In genomic region chr10:14978093-14978755, GRCm38 (mm10) we compare ENCODE assay signal across 12 mouse cellular contexts.
DNase-seq lines count a peak whose midpoint lies in the region; ATAC-seq and TF ChIP-seq lines count a peak whose summit lies in the region.
"Had no signal": no experiment of that assay in that cellular context is flagged by ENCODE, and none has a peak within 500 bp of the region (broad histone marks: within the 10 kb centered on the region; RNA-seq: fewer than 3 reads in every experiment).

No protein-coding gene starts in this region.

- no peaks in the 10 kb centered on the region for H3K36me3 ChIP-seq in forebrain, embryonic 14.5 days (ENCODE audit: control insufficient read depth, insufficient read depth, low read length)
- no peaks in the 10 kb centered on the region for H3K36me3 ChIP-seq in forebrain, embryonic 10.5 days (replicated peaks)
- H3K36me3 ChIP-seq in lung, embryonic 15.5 days: no peaks in the 10 kb centered on the region
- H3K36me3 ChIP-seq in heart, embryonic 12.5 days: no peaks in the 10 kb centered on the region
- no peaks in the 10 kb centered on the region for H3K36me3 ChIP-seq in liver, embryonic 16.5 days (ENCODE audit: control insufficient read depth, insufficient read depth)

- no peaks in the 10 kb centered on the region for H3K4me1 ChIP-seq in forebrain, embryonic 14.5 days (ENCODE audit: control insufficient read depth, insufficient read depth, low read length)
- peaks cover 9% of the 10 kb centered on the region; the same call in 1 of the 2 replicates for H3K4me1 ChIP-seq in forebrain, embryonic 10.5 days
- H3K4me1 ChIP-seq in lung, embryonic 15.5 days: no peaks in the 10 kb centered on the region
- H3K4me1 ChIP-seq in lung, adult 2 months (ENCODE audit: control insufficient read depth, insufficient read depth, low read length): no peaks in the 10 kb centered on the region; the same call in 1 of the 2 replicates
- peaks cover 6% of the 10 kb centered on the region; the same call in 1 of the 2 replicates for H3K4me1 ChIP-seq in heart, embryonic 12.5 days (replicated peaks)
- H3K4me1 ChIP-seq in liver, embryonic 16.5 days (ENCODE audit: control insufficient read depth, low read depth, low read length): no peaks in the 10 kb centered on the region

- DNase-seq in forebrain, embryonic 14.5 days (ENCODE audit: low spot score): peak; percentile 37
- DNase-seq in forebrain, embryonic 10.5 days (ENCODE audit: extremely low spot score, low spot score): no peak
- DNase-seq in lung, adult 2 months: no peak
- DNase-seq in right cerebral cortex, adult 18-20 months: no peak
- DNase-seq in thymus, postnatal 4 days: no peak
- DNase-seq: cerebellum, adult 9-11 months; layer of hippocampus, adult 9-11 months had no signal

- no peak for TF ChIP-seq POLR2A in lung, adult 2 months (IDR thresholded peaks at IDR 0.05; ENCODE audit: borderline replicate concordance, extremely low read depth, low read depth, low read length)

- no peak overlapping the region for H3K4me2 ChIP-seq in forebrain, embryonic 14.5 days (ENCODE audit: low read length)
- H3K4me2 ChIP-seq in lung, embryonic 15.5 days: no peak overlapping the region
- H3K4me2 ChIP-seq in heart, embryonic 12.5 days: no peak overlapping the region
- no peak overlapping the region for H3K4me2 ChIP-seq in liver, embryonic 16.5 days (ENCODE audit: low read depth, low read length)

- no peak overlapping the region for H3K4me3 ChIP-seq in forebrain, embryonic 14.5 days (ENCODE audit: low read depth, low read length)
- H3K4me3 ChIP-seq in forebrain, embryonic 10.5 days: no peak overlapping the region
- no peak overlapping the region for H3K4me3 ChIP-seq in lung, embryonic 15.5 days
- no peak overlapping the region for H3K4me3 ChIP-seq in lung, adult 2 months (replicated peaks; ENCODE audit: extremely low read depth, low read depth, low read length)
- no peak overlapping the region for H3K4me3 ChIP-seq in heart, embryonic 12.5 days
- H3K4me3 ChIP-seq in liver, embryonic 16.5 days (ENCODE audit: low read depth, low read length): no peak overlapping the region

- H3K9me3 ChIP-seq in forebrain, embryonic 14.5 days (replicated peaks; ENCODE audit: control insufficient read depth, low read length): no peaks in the 10 kb centered on the region
- no peaks in the 10 kb centered on the region for H3K9me3 ChIP-seq in forebrain, embryonic 10.5 days
- no peaks in the 10 kb centered on the region for H3K9me3 ChIP-seq in lung, embryonic 15.5 days
- H3K9me3 ChIP-seq in heart, embryonic 12.5 days (replicated peaks): no peaks in the 10 kb centered on the region
- H3K9me3 ChIP-seq in liver, embryonic 16.5 days (replicated peaks; ENCODE audit: control insufficient read depth, low read length): no peaks in the 10 kb centered on the region

- no peak for ATAC-seq in forebrain, embryonic 14.5 days
- ATAC-seq in lung, embryonic 15.5 days (ENCODE audit: borderline replicate concordance, extremely low read depth, low FRiP score, low TSS enrichment): peak; percentile 8; the same call in 1 of the 2 replicates
- ATAC-seq in heart, embryonic 12.5 days (ENCODE audit: insufficient number of reproducible peaks, low FRiP score): peak; percentile 77
- peak; percentile 13; the same call in 1 of the 2 replicates for ATAC-seq in liver, embryonic 16.5 days (ENCODE audit: low read depth)
- ATAC-seq: Patski had no signal

- H3K9ac ChIP-seq in forebrain, embryonic 14.5 days (ENCODE audit: low read length): no peak overlapping the region
- H3K9ac ChIP-seq in lung, embryonic 15.5 days: no peak overlapping the region
- H3K9ac ChIP-seq in heart, embryonic 12.5 days: no peak overlapping the region
- no peak overlapping the region for H3K9ac ChIP-seq in liver, embryonic 16.5 days (ENCODE audit: low read depth, low read length)

- no peak overlapping the region for H3K27ac ChIP-seq in forebrain, embryonic 14.5 days (ENCODE audit: low read depth, low read length)
- no peak overlapping the region for H3K27ac ChIP-seq in forebrain, embryonic 10.5 days
- H3K27ac ChIP-seq in lung, embryonic 15.5 days: no peak overlapping the region; the same call in 1 of the 2 replicates
- no peak overlapping the region for H3K27ac ChIP-seq in heart, embryonic 12.5 days (ENCODE audit: poor library complexity, severe bottlenecking)
- no peak overlapping the region for H3K27ac ChIP-seq in liver, embryonic 16.5 days (ENCODE audit: low read length)
- H3K27ac ChIP-seq: stomach, postnatal 0 days had no signal

- no peak for TF ChIP-seq CTCF in lung, adult 2 months (IDR thresholded peaks at IDR 0.05; ENCODE audit: insufficient read depth, low read length)

- no peaks in the 10 kb centered on the region for H3K27me3 ChIP-seq in forebrain, embryonic 14.5 days (replicated peaks; ENCODE audit: control insufficient read depth, insufficient read depth, low read length)
- no peaks in the 10 kb centered on the region for H3K27me3 ChIP-seq in forebrain, embryonic 10.5 days (ENCODE audit: poor library complexity, severe bottlenecking)
- H3K27me3 ChIP-seq in lung, embryonic 15.5 days: no peaks in the 10 kb centered on the region
- no peaks in the 10 kb centered on the region for H3K27me3 ChIP-seq in heart, embryonic 12.5 days (replicated peaks)
- no peaks in the 10 kb centered on the region for H3K27me3 ChIP-seq in liver, embryonic 16.5 days (ENCODE audit: control insufficient read depth, insufficient read depth, low read depth, low read length)
- H3K27me3 ChIP-seq: Patski had no signal

- WGBS in forebrain, embryonic 14.5 days: 69% methylated on average over 4 of the region's 4 CpGs
- 62% methylated on average over 4 of the region's 4 CpGs for WGBS in forebrain, embryonic 10.5 days
- 29% methylated on average over 4 of the region's 4 CpGs for WGBS in lung, embryonic 15.5 days
- 51% methylated on average over 4 of the region's 4 CpGs for WGBS in lung, adult 2 months
- WGBS in heart, embryonic 12.5 days: 26% methylated on average over 4 of the region's 4 CpGs
- WGBS in liver, embryonic 16.5 days (ENCODE audit: insufficient replicate concordance): 56% methylated on average over 4 of the region's 4 CpGs
